Mouse (Mus musculus) mesoderm, embryonic 11.5 days (tissue): ENCODE measurements around the gene 1700123O20Rik.

Experiments
- DNase-seq: peaks from one replicate; pipeline ENCODE4 v3.0.0-alpha.2; 2012; ENCODE audit warnings: low read depth, low spot score

Gene 1700123O20Rik

GRCm38 (mm10) chr14:54721711-54722110 lies 35.7 kb downstream of the 1700123O20Rik start:
- no peak for DNase-seq

- DNase-seq, result no peak
Observed at GRCm38 (mm10) chr14:54724049-54724448, 38.0 kb downstream of the 1700123O20Rik start.

- DNase-seq, result no peak
Observed at GRCm38 (mm10) chr14:54727565-54727964, 41.5 kb downstream of the 1700123O20Rik start.

- no peak for DNase-seq
Observed at GRCm38 (mm10) chr14:54728823-54729653, 43.0 kb downstream of the 1700123O20Rik start.

- no peak for DNase-seq
Observed at GRCm38 (mm10) chr14:54730305-54730704, 44.3 kb downstream of the 1700123O20Rik start.

GRCm38 (mm10) chr14:54732206-54732605 lies 46.2 kb downstream of the 1700123O20Rik start:
- DNase-seq, result no peak

- no peak for DNase-seq
Observed at GRCm38 (mm10) chr14:54734004-54734403, 48.0 kb downstream of the 1700123O20Rik start.

GRCm38 (mm10) chr14:54735221-54735620 lies 49.2 kb downstream of the 1700123O20Rik start:
- DNase-seq, result no peak

GRCm38 (mm10) chr14:54736555-54737552 lies 50.8 kb downstream of the 1700123O20Rik start:
- peak; percentile 26 for DNase-seq

GRCm38 (mm10) chr14:54737634-54738033 lies 51.6 kb downstream of the 1700123O20Rik start:
- DNase-seq, result no peak
